Mouse (Mus musculus): ENCODE measurements at regions not wholly inside any gene's neighbourhood (a gene's known extent, or its start where the extent isn't known, plus 50 kb on each side); places are given as distances from the start of the nearest gene placed in this dataset.
A peak's percentile ranks its signal among the peaks of the same experiment; 100 is the strongest.

DNA sequence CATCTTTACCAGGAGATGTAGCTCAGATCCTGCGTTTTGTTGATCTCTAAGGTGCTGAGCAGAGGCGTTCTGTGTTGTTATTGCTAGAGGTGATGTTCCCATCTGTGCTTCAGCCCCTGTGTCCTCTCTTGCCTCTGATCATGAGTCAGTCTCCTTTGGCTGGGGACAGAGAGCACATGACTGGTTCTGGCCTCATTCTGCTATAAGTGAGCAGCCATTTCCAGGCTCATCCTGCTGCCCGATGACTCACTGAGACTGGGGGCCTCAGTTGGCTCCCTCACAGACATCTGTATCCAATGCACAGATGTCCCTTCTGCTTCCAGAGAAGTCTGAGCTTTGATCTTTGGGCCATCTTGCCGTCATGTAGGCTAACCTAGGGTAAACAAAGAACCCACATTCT lies 194.9 kb upstream of the Gm21798 start:
- DNase-seq, result peak in 1 of 2 experiments; percentile 6

DNA sequence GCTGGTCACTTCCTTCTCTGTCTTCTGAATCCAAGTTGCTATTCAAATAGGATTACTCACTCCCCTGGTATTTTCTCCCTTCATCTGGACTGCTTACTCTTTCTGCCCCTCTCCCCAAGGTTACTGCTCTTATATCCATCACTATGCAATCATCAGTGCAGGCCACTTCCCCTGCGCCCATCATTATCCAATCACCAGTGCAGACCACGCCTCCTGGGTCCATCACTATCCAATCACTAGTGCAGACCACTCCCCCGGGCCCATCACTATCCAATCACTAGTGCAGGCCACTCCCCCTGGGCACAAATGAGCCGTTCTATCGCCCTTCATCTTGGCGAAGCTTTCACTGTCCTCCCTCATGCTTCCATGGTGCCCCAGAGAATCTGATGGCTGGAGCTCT lies 191.1 kb upstream of the Gm21798 start:
- DNase-seq, result no peak

DNA sequence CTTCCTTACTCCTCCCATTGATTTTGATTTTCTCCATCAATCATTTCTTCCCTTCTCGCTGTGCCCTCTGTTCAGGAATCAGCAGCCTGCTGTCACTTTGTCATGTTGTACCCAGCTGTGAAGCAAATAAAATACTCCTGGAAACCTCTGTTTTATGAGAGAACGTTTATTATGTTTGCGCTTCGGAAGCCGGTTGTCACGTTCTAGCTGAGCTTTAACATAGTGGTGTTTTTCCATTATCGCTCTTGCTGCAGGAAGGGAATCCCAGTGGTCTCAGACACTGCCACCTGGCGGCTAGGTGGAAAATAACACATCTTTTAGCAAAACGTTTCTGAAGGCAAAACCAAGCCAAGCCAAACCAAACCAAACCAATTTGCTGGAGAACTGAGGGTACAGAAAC lies 190.2 kb upstream of the Gm21798 start:
- peak; percentile 67 to 72 for DNase-seq

Data from cerebellum, adult 18-20 months (tissue).